Mouse (Mus musculus) forebrain, postnatal 0 days (tissue): ENCODE measurements around the gene Hs3st6. TPM values are rescaled to one million over a fixed set of nuclear protein-coding genes. Genes with fewer than 3 reads are reported as not detected.
A peak's percentile ranks its signal among the peaks of the same experiment; 100 is the strongest.

Experiments
- ATAC-seq: fragments of 200-750 bp; cut with Nextera tagmentation; 2 replicates; pipeline ENCODE4 v1.8.0; 2017; ENCODE audit warnings: mild to moderate bottlenecking, moderate library complexity
- DNase-seq: peaks from one replicate; pipeline ENCODE4 v3.0.0-alpha.2; 2015
- H3K27ac ChIP-seq: fragments of 300-500 bp; sonication (generic); 2 replicates; pipeline ENCODE4 v1.5.1; 2014; ENCODE audit warnings: low read depth, mild to moderate bottlenecking, antibody characterized with exemption, low read length, moderate library complexity, mixed read lengths
- H3K27me3 ChIP-seq: fragments of 300-500 bp; sonication (generic); 2 replicates; pipeline ENCODE4 v1.6.1; 2014; ENCODE audit warnings: mild to moderate bottlenecking, low read length, mixed read lengths; ENCODE audit not compliant: insufficient read depth
- H3K36me3 ChIP-seq: fragments of 300-500 bp; sonication (generic); 2 replicates; pipeline ENCODE4 v1.6.1; 2014; ENCODE audit warnings: mild to moderate bottlenecking, moderate library complexity; ENCODE audit not compliant: insufficient read depth
- H3K4me1 ChIP-seq: fragments of 300-500 bp; sonication (generic); 2 replicates; pipeline ENCODE4 v1.6.1; 2014; ENCODE audit warnings: antibody characterized with exemption; ENCODE audit not compliant: insufficient read depth
- H3K4me2 ChIP-seq: fragments of 300-500 bp; sonication (generic); 2 replicates; pipeline ENCODE4 v1.6.1; 2014; ENCODE audit warnings: low read depth, mild to moderate bottlenecking, moderate library complexity
- H3K4me3 ChIP-seq: fragments of 300-500 bp; sonication (generic); 2 replicates; pipeline ENCODE4 v1.5.1; 2014; ENCODE audit warnings: low read depth, low read length, mixed read lengths
- H3K9ac ChIP-seq: fragments of 300-500 bp; sonication (generic); 2 replicates; pipeline ENCODE4 v1.6.1; 2014; ENCODE audit warnings: mild to moderate bottlenecking
- H3K9me3 ChIP-seq: fragments of 300-500 bp; sonication (generic); 2 replicates; pipeline ENCODE4 v1.6.1; 2016; ENCODE audit warnings: low read length
- CTCF ChIP-seq: sonication (generic); IDR thresholded peaks from 2 replicates; pipeline ENCODE4 v1.5.1; 2016; ENCODE audit warnings: antibody characterized with exemption, control low read depth, low read depth
- WGBS: fragments of 180-500 bp; shearing (Covaris S2); extraction: QIAGEN DNeasy Blood & Tissue Kit; methylation state at CpG from one replicate; pipeline ENCODE4 v1.1.7; 2014; 5-methylcytosine and 5-hydroxymethylcytosine counted together
- polyA plus RNA-seq: library from polyadenylated mRNA; unstranded; fragments of >200 nt; fragmentation: Nextera tagmentation; extraction: Ambion mirVana; gene quantifications from 2 replicates; pipeline ENCODE4 v1.2.1, GENCODE M21; 2015
- total RNA-seq: library from RNA; depleted of rRNA; stranded (reverse); fragments of >200 nt; gene quantifications from 2 replicates; pipeline ENCODE4 v1.2.3, GENCODE M21; 2014

The Hs3st6 gene
- total and polyA plus RNA-seq, 2 experiments from 2014 or later: 0.45 to 0.57 TPM

DNA sequence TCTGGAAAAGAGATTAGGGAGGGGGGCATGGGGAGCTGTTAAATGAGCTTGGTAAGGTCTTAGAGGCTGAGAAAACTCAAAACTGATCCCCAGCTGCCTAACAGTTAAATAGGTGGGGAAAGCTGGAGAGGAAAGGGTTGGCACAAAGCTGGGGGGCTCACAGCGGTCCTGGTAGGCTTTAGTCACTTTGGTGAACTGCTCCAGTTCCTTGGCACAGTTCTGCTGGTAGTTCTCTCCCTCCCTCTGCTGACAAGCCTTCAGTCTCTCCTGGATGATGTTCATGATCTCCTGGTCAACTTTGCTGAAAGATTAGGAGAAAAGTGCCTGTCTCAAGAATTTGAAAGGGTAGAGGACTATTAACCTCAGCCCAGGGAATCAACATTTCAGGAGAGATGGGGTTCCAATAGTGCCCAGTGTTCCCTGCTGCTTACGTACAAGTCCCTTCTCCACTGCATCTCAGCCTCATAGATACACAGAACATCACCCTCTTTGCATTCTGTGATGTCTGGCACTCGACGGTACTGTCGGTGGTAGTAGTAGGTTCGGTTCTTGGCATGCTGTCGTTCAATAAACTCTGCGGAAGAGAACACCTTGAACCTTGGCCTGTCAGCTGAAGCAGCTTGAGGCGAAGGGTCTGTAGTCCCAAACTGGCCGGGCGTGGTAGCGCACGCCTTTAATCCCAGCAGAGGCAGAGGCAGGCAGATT is 30.4 kb upstream of the Hs3st6 start:
- no peaks in the 10 kb centered on the region for H3K9me3 ChIP-seq
- no peak for ATAC-seq
- peaks cover 11% of the 10 kb centered on the region for H3K4me1 ChIP-seq
- no peak overlapping the region for H3K4me3 ChIP-seq
- H3K4me2 ChIP-seq: 0 out of 2 replicates have a peak overlapping the region, but pooled peaks have one; percentile 79
- 34% methylated on average over 13 of the region's 13 CpGs for WGBS
- H3K27ac ChIP-seq: no peak overlapping the region
- no peak for TF ChIP-seq CTCF
- H3K27me3 ChIP-seq: no peaks in the 10 kb centered on the region
- H3K9ac ChIP-seq: no peak overlapping the region
- no peak for DNase-seq
- H3K36me3 ChIP-seq: peaks cover 14% of the 10 kb centered on the region

DNA sequence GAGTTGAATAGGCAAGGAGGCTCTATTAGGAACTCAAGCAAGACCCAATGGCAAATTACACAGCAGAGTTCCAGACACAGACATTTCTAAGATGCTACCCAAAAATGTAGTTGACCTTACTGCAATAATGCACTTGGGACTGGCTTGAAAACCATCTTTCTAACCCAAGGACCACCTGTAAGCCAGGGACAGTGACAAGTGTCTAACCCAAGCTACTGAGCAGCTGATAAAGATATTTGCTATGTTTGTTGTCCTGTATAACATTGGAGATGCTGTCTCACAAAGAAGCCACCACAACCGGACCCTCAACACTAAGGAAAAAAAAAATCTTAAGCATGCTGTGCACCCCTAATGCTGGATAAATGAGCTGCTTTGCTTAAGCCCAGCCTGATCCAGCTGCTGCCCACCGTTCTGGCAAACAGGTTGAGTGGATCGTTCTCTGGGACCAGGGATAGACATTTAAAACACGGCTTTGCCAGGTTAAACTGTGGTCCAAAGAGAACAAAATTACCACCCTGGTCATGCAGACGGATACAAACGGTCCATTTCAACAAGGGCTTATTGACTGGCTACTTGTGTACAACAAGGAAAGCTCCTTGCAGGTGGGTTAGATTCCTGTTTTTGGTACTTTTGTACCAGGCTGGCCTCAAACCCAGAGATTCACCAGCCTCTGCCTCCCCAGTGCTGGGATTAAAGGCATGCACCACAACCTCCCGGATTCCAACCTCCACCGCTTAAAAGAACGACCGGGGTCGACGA is 29.5 kb upstream of the Hs3st6 start:
- Histone ChIP-seq H3K4me3 (peak overlapping the region; percentile 87), H3K36me3 (peaks cover 14% of the 10 kb centered on the region), H3K27ac (peak overlapping the region; percentile 85), H3K9me3 (no peaks in the 10 kb centered on the region), H3K4me2 (peak overlapping the region; percentile 79), H3K9ac (peak overlapping the region; percentile 92), H3K4me1 (peaks cover 11% of the 10 kb centered on the region), H3K27me3 (no peaks in the 10 kb centered on the region)
- TF ChIP-seq CTCF: no peak
- ATAC-seq (no peak), DNase-seq (no peak)
- 3% methylated on average over 12 of the region's 12 CpGs for WGBS

DNA sequence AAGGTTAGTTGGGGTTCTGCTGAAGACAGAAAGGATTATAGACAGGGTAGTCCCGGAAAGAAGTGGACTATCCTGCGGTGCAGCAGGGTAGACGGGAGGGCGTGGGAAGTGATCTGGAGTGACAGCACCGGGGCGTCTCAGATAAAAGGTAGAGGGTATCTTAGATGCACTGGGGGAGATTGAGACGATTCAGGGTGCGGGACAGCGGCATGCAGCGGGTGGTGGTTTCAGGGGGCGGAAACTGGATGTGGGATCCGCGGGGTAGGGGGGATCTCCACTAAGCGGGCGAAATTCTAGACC is 29.0 kb upstream of the Hs3st6 start:
- Histone ChIP-seq H3K36me3 (peaks cover 14% of the 10 kb centered on the region), H3K27ac (peak overlapping the region; percentile 85), H3K4me1 (peaks cover 11% of the 10 kb centered on the region), H3K27me3 (no peaks in the 10 kb centered on the region), H3K4me2 (peak overlapping the region; percentile 79), H3K4me3 (peak overlapping the region; percentile 87), H3K9ac (peak overlapping the region; percentile 92), H3K9me3 (no peaks in the 10 kb centered on the region)
- ATAC-seq (no peak), DNase-seq (no peak)
- TF ChIP-seq CTCF: no peak
- WGBS: 0% methylated on average over 15 of the region's 15 CpGs

DNA sequence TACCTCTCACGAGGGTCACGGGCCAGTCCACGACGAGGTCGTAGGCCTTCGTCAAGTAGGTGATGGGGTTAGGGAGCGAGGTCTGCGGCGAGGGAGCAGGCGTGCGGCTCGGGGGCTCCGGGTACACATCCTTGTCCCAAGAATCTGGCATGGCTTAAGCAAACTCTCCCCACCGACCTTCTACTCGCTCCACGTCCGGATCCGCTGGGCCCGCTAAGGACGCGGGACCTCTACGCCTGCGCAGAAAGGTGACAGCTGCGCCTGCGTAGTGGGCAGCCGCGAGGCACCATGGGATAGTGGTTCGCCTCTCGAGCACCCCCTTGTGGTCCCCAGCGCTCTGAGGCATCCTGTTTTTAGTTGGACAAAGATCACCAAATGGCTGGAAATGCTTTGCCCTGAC is 28.6 kb upstream of the Hs3st6 start, which contains the start of gene Ndufb10:
Gene Ndufb10 (minus strand): TSS at position 295 of the 400 bp plus-strand sequence.
- ATAC-seq (peak; percentile 76), DNase-seq (peak; percentile 97)
- H3K27me3 ChIP-seq: no peaks in the 10 kb centered on the region
- peak within 1 kb of the TSS; percentile 92 for H3K9ac ChIP-seq
- H3K4me2 ChIP-seq: peak within 1 kb of the TSS; percentile 79
- peaks cover 14% of the 10 kb centered on the region for H3K36me3 ChIP-seq
- peak within 1 kb of the TSS; percentile 85 for H3K27ac ChIP-seq
- H3K4me3 ChIP-seq: peak within 1 kb of the TSS; percentile 87
- TF ChIP-seq CTCF: peak; percentile 99
- peaks cover 11% of the 10 kb centered on the region for H3K4me1 ChIP-seq
- WGBS: 1% methylated on average over 30 of the region's 30 CpGs
- no peaks in the 10 kb centered on the region for H3K9me3 ChIP-seq

DNA sequence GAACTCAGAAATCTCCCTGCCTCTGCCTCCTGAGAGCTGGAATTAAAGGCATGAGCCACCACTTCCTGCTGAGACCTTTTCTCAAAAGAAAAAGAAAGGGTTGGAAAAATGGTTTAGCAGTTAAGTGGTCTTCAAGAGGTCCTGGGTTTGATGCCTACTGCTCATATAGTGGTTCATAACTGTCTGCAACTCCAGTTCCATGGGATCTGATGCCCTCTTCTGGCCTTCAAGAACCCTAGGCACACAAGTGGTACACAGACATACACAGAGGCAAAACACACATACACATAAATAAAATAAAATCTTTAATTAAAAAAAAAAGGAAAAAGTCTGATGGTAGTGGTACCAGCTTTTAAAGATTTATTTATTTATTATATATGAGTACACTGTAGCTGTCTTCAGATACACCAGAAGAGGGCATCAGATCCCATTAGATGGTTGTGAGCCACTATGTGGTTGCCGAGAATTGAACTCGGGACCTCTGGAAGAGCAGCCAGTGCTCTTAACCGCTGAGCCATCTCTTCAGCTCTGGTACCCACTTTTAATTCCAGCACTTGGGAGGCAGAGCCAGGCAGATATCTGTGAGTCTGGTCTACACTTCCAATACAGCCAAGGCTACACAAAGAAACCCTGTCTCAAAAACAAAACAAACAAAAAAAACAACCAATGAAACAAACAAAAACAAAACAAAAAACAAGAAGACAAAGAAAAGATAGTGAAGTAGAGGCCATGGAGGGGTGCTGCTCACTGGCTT is 27.0 kb upstream of the Hs3st6 start:
- peaks cover 14% of the 10 kb centered on the region for H3K36me3 ChIP-seq
- 72% methylated on average over 3 of the region's 3 CpGs for WGBS

DNA sequence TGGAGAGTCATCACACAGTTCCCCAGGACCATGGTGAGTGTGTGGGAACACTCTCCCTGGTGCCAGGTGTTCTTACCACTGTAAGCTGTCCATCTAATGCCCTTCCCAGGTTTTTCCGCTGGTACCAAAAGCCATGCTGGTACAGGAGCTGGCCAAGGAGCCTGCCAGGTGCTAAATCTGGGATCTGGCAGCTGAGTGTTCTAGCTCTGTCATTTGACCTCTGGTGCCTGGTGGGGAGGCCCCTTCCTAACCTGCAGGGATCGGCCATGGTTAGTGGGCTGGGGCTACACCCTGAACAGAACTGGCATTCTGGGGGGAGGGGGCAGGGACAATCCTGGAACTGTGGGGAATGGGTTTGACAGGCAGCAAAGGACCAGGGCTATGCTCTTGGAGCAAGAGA is 25.2 kb upstream of the Hs3st6 start, which contains the start of gene Rpl3l:
Gene Rpl3l (plus strand): TSS at position 203 of the 400 bp plus-strand sequence.
- peaks cover 4% of the 10 kb centered on the region; the same call in 1 of the 2 replicates for H3K4me1 ChIP-seq
- no peak for TF ChIP-seq CTCF
- H3K9me3 ChIP-seq: no peaks in the 10 kb centered on the region
- no peak within 1 kb of the TSS for H3K27ac ChIP-seq
- no peaks in the 10 kb centered on the region for H3K36me3 ChIP-seq
- no peak within 1 kb of the TSS for H3K9ac ChIP-seq
- no peak within 1 kb of the TSS for H3K4me2 ChIP-seq
- no peak within 1 kb of the TSS for H3K4me3 ChIP-seq
- no peak for ATAC-seq
- H3K27me3 ChIP-seq: no peaks in the 10 kb centered on the region
- WGBS: 73% methylated on average over 2 of the region's 2 CpGs
- DNase-seq: no peak

More for the DNA sequence above, 27.0 kb upstream of the Hs3st6 start:
- TF ChIP-seq CTCF: no peak
- no peaks in the 10 kb centered on the region for H3K9me3 ChIP-seq
- no peak overlapping the region for H3K4me3 ChIP-seq
- ATAC-seq (no peak), DNase-seq (no peak)
- H3K4me1 ChIP-seq: peaks cover 11% of the 10 kb centered on the region
- H3K4me2 ChIP-seq: no peak overlapping the region
- H3K9ac ChIP-seq: no peak overlapping the region
- H3K27me3 ChIP-seq: no peaks in the 10 kb centered on the region
- H3K27ac ChIP-seq: no peak overlapping the region
